Mouse (Mus musculus) lung, postnatal 36 days (tissue): ENCODE data around the gene Zscan22.
"Not testable (repeated sequence)": the region's sequence is repeated elsewhere in the genome, so short reads cannot be mapped to it uniquely, and the experiment has no call there.

Experiments
- DNase-seq: peaks from one replicate; pipeline ENCODE4 v3.0.0; 2022; ENCODE audit warnings: mixed read lengths

The Zscan22 gene

DNA sequence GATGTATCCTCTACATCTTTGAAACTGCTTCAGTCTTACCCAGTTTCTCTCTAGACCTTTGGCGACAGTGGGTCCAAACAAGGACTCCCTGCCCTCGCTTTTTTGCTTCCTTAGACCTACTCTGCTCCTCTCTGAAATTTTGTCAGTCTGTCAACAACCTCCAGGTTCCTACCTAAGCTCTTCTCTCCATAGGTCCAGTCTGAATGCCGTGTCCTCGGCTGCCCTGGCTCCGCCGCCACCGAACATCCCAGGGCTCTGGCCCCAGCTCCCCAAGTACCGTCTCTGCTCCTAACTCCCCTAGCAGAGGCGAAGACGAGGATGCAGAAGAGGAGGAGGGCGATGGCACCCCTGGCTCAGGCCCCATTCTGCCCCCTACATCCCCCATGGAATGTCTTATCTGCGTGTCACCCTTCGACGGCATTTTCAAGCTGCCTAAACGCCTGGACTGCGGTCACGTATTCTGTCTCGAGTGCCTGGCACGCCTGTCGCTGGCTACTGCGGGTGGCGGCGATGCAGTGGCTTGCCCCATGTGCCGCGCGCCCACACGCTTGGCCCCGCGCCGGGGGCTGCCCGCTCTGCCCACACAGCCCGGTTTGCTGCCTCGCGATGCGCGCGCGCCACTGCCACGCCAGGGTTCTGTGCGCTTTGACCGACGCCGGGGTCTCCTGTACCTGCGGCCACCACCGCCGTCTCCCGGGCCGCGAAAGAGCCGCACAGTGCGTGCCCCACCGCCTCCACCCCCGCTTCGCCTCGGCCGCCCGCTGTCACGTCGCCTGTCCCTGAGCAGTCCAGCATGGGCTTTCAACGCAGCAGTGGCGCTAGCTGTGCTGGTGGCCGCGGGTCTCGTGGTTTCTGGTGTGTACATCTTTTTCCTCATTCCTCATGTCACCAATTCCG is 30.3 kb downstream of the Zscan22 start:
- no peak for DNase-seq

GRCm38 (mm10) chr7:12933615-12934140 is 36.1 kb downstream of the Zscan22 start:
- DNase-seq, result no peak

DNA sequence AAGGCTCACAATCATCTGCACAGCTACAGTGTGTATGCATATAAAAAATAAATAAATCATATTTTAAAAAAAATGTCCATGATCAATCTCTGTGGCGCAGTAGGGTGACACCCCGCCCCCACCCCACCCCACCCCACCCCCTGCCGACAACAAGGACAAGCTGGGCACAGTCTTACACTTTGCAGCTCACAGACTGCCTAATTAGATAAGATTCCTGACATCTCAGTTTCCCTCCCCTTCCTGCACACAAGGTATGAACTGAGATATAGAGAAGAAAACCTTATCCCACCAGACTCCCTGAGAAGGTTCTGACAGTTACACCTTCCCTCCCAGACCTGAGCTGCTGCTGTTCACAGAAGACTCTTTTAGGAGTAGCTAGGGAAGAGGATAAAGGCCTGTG is 37.2 kb downstream of the Zscan22 start:
- DNase-seq, result no peak

DNA sequence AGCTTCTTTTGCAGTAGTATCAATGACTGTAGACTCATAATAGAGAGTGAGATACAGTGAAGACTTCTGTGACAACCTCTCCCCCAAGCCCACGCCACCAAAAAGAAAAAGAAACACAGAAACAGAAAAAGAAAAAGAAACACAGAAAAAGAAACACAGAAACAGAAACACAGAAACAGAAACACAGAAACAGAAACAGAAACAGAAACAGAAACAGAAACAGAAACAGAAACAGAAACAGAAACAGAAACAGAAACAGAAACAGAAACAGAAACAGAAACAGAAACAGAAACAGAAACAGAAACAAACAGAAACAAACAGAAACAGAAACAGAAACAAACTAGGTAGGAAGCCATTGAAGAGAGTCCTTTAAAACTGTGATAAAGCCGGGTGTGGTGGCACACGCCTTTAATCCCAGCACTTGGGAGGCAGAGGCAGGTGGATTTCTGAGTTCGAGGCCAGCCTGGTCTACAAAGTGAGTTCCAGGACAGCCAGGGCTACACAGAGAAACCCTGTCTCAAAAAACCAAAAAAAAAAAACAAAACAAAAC is 39.7 kb downstream of the Zscan22 start:
- DNase-seq, result not testable (repeated sequence)

GRCm38 (mm10) chr7:12940599-12940998 is 43.0 kb downstream of the Zscan22 start:
- no peak for DNase-seq

- DNase-seq, result peak; percentile 62
Observed at GRCm38 (mm10) chr7:12943488-12943887, 45.9 kb downstream of the Zscan22 start.

GRCm38 (mm10) chr7:12949032-12949871 is 51.6 kb downstream of the Zscan22 start:
- peak; percentile 98 for DNase-seq

- no peak for DNase-seq
Observed at GRCm38 (mm10) chr7:12949872-12950229, 52.2 kb downstream of the Zscan22 start.

DNA sequence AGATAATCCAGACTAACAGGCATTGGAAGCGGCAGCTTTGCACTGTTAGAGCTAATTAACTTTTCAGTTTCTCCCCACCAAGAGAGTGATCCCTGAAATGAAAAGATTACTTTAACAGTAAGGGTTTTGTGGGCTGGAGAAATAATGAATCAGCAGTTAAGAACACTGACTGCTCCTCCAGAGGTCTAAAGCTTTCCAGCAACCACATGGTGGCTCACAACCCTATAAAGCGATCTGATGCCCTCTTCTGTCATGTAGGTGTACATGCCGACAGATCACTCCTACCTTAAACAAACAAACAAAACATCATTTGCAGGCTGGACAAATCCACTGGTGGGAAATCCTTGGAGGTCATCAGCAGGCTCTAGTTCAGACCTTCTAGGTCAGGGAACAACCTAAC is 57.3 kb downstream of the Zscan22 start:
- DNase-seq, result no peak

- no peak for DNase-seq
Observed at GRCm38 (mm10) chr7:12957511-12957910, 59.9 kb downstream of the Zscan22 start.
